Mouse (Mus musculus): Measurements from ENCODE around the gene Cnrip1.

Cnrip1 gene

GRCm38 (mm10) chr11:17106936-17107335 lies 55.5 kb downstream of the Cnrip1 start:
- no peak for DNase-seq (ENCODE audit: extremely low read depth, insufficient read length, low spot score)

GRCm38 (mm10) chr11:17107359-17107758 lies 56.0 kb downstream of the Cnrip1 start:
- DNase-seq (ENCODE audit: extremely low read depth, insufficient read length, low spot score): no peak

GRCm38 (mm10) chr11:17112419-17113090 lies 61.2 kb downstream of the Cnrip1 start:
- no peak for DNase-seq (ENCODE audit: extremely low read depth, insufficient read length, low spot score)

- no peak for DNase-seq (ENCODE audit: extremely low read depth, insufficient read length, low spot score)
Measured at GRCm38 (mm10) chr11:17126418-17126817, 75.0 kb downstream of the Cnrip1 start.
